Mouse (Mus musculus) midbrain, postnatal 0 days (tissue): ENCODE measurements at regions not wholly inside any gene's neighbourhood (a gene's known extent, or its start where the extent isn't known, plus 50 kb on each side); places are given as distances from the start of the nearest gene placed in this dataset. TPM values are rescaled to one million over a fixed set of nuclear protein-coding genes. Genes with fewer than 3 reads are reported as not detected.

Experiments used
- ATAC-seq: fragments of 200-750 bp; cut with Nextera tagmentation; 2 replicates; pipeline ENCODE4 v1.8.0; 2017; ENCODE audit warnings: moderate number of reproducible peaks, mild to moderate bottlenecking, moderate TSS enrichment, moderate library complexity; ENCODE audit not compliant: low FRiP score
- DNase-seq: peaks from one replicate; pipeline ENCODE4 v3.0.0-alpha.2; 2015; ENCODE audit warnings: low spot score
- H3K27ac ChIP-seq: fragments of 300-500 bp; sonication (generic); 2 replicates; pipeline ENCODE4 v1.5.1; 2014; ENCODE audit warnings: low read depth, mild to moderate bottlenecking, low read length, mixed read lengths
- H3K27me3 ChIP-seq: fragments of 300-500 bp; sonication (generic); 2 replicates; pipeline ENCODE4 v1.6.1; 2014; ENCODE audit warnings: low read length, control low read depth, mixed read lengths; ENCODE audit not compliant: insufficient read depth
- H3K36me3 ChIP-seq: fragments of 300-500 bp; sonication (generic); 2 replicates; pipeline ENCODE4 v1.6.1; 2014; ENCODE audit warnings: low read length, control low read depth, mixed read lengths; ENCODE audit not compliant: insufficient read depth
- H3K4me1 ChIP-seq: fragments of 300-500 bp; sonication (generic); 2 replicates; pipeline ENCODE4 v1.6.1; 2014; ENCODE audit warnings: mild to moderate bottlenecking, control low read depth, antibody characterized with exemption, low read length, mixed read lengths; ENCODE audit not compliant: insufficient read depth
- H3K4me2 ChIP-seq: fragments of 300-500 bp; sonication (generic); 2 replicates; pipeline ENCODE4 v1.6.1; 2014; ENCODE audit warnings: low read depth, mild to moderate bottlenecking, low read length, mixed read lengths; ENCODE audit not compliant: poor library complexity, severe bottlenecking
- H3K4me3 ChIP-seq: fragments of 300-500 bp; sonication (generic); 2 replicates; pipeline ENCODE4 v1.5.1; 2014; ENCODE audit warnings: low read depth, mild to moderate bottlenecking, low read length, moderate library complexity
- H3K9ac ChIP-seq: fragments of 300-500 bp; sonication (generic); replicated peaks from 2 replicates; pipeline ENCODE4 v1.6.1; 2014; ENCODE audit warnings: mild to moderate bottlenecking, low read length, moderate library complexity, mixed read lengths; ENCODE audit not compliant: poor library complexity, severe bottlenecking
- H3K9me3 ChIP-seq: fragments of 300-500 bp; sonication (generic); 2 replicates; pipeline ENCODE4 v1.6.1; 2016; ENCODE audit warnings: low read length, control low read depth
- CTCF ChIP-seq: IDR thresholded peaks from 2 replicates; pipeline ENCODE4 v1.5.1; 2016; ENCODE audit warnings: antibody characterized with exemption, mild to moderate bottlenecking
- WGBS: fragments of 180-500 bp; shearing (Covaris S2); extraction: QIAGEN DNeasy Blood & Tissue Kit; methylation state at CpG from one replicate; pipeline ENCODE4 v1.1.7; 2014; 5-methylcytosine and 5-hydroxymethylcytosine counted together
- microRNA-seq: library from miRNA; unstranded; fragments of <30 nt; microRNA quantifications from one replicate; pipeline ENCODE4, GENCODE M21; 2016; ENCODE audit warnings: borderline number of aligned reads

- H3K27ac ChIP-seq: no peak overlapping the region
- no peak for ATAC-seq
- H3K9me3 ChIP-seq: no peaks in the 10 kb centered on the region
- no peak overlapping the region for H3K4me3 ChIP-seq
- H3K9ac ChIP-seq: no peak overlapping the region
- H3K4me1 ChIP-seq: no peaks in the 10 kb centered on the region
- no peaks in the 10 kb centered on the region for H3K27me3 ChIP-seq
- no peak for TF ChIP-seq CTCF
- no peaks in the 10 kb centered on the region for H3K36me3 ChIP-seq
- H3K4me2 ChIP-seq: no peak overlapping the region
- 91% methylated on average over 4 of the region's 4 CpGs for WGBS
- no peak for DNase-seq
These were observed 52.2 kb upstream of the Cxxc4 start for GRCm38 (mm10) chr3:134184042-134184441.

Small RNAs in the stretch of these regions (microRNA-seq; reads per million reads assigned to microRNA genes)
- gene Gm44361: not detected
